Comparison of ENCODE assay signal across 22 mouse cellular contexts in the genomic region with DNA sequence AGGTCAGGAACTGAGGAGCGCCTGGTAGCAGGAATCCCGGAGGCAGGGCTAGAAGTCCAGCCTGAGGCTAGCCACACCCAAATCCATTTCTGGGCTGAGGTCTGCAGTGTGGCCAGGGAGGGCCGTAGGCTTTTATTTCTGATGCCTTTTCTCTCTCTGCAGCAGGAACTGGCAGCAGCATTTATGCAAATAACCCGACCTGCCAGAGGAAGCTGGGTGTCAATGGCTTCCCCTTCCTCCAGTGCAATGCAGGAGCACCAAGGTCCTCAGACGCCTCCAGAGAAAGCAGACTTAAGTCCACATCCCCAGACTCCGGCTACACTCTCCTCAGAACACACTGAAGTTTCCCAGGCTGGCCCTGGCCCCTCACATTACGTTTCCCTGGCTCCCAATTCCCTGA. TPM values are rescaled to one million over a fixed set of nuclear protein-coding genes. Genes with fewer than 3 reads are reported as not detected.
A peak's percentile ranks its signal among the peaks of the same experiment; 100 is the strongest.
DNase-seq lines count a peak whose midpoint lies in the region; ATAC-seq and TF ChIP-seq lines count a peak whose summit lies in the region.
"Had no signal": no experiment of that assay in that cellular context is flagged by ENCODE, and none has a peak within 500 bp of the region (broad histone marks: within the 10 kb centered on the region; RNA-seq: fewer than 3 reads in every experiment).

No protein-coding gene starts in this region.

- H3K9me3 ChIP-seq in kidney, embryonic 16.5 days (ENCODE audit: low read length) = no peaks in the 10 kb centered on the region
- H3K9me3 ChIP-seq in MEL (replicated peaks; ENCODE audit: insufficient read depth, low read length) = no peaks in the 10 kb centered on the region
- no peaks in the 10 kb centered on the region for H3K9me3 ChIP-seq in midbrain, postnatal 0 days (ENCODE audit: low read length)
- H3K9me3 ChIP-seq: forebrain, embryonic 10.5 days; hindbrain, embryonic 13.5 days; lung, embryonic 15.5 days; neural tube, embryonic 13.5 days had no signal

- no peak for TF ChIP-seq EP300 in MEL (IDR thresholded peaks at IDR 0.05; ENCODE audit: low read depth in 1 of 2, low read length in 2 of 2)

- H3K4me3 ChIP-seq in gastrocnemius, adult 2 months = peak overlapping the region; percentile 18
- H3K4me3 ChIP-seq in kidney, embryonic 16.5 days (ENCODE audit: low read length) = no peak overlapping the region
- H3K4me3 ChIP-seq in MEL (ENCODE audit: control insufficient read depth in 1 of 2, insufficient read depth in 1 of 2, low read depth in 2 of 2, low read length in 2 of 2) = no peak overlapping the region
- no peak overlapping the region for H3K4me3 ChIP-seq in midbrain, postnatal 0 days (ENCODE audit: low read depth, low read length)
- H3K4me3 ChIP-seq: forebrain, embryonic 10.5 days; hindbrain, embryonic 13.5 days; lung, embryonic 15.5 days; neural tube, embryonic 13.5 days had no signal

- TF ChIP-seq CTCF in gastrocnemius, adult 2 months (IDR thresholded peaks at IDR 0.05) = no peak
- no peak for TF ChIP-seq CTCF in MEL (IDR thresholded peaks at IDR 0.05 in 2 of 3, conservative IDR thresholded peaks at IDR 0.05 in 1 of 3; ENCODE audit: control insufficient read depth in 1 of 3, insufficient read depth in 1 of 3, low read depth in 2 of 3, low read length in 3 of 3, poor library complexity in 1 of 3, severe bottlenecking in 1 of 3)
- no peak for TF ChIP-seq CTCF in midbrain, postnatal 0 days (IDR thresholded peaks at IDR 0.05)

- intact Hi-C loops in gastrocnemius, adult 2 months (cut with DNase I) = no loop called here

- no peak overlapping the region; the same call in 1 of the 2 replicates for H3K9ac ChIP-seq in kidney, embryonic 16.5 days (replicated peaks; ENCODE audit: low read length)
- no peak overlapping the region for H3K9ac ChIP-seq in MEL (ENCODE audit: control insufficient read depth, low read depth, low read length, poor library complexity, severe bottlenecking)
- H3K9ac ChIP-seq in midbrain, postnatal 0 days (replicated peaks; ENCODE audit: low read length, poor library complexity, severe bottlenecking) = no peak overlapping the region
- H3K9ac ChIP-seq: hindbrain, embryonic 13.5 days; lung, embryonic 15.5 days; neural tube, embryonic 13.5 days had no signal

- H3K27ac ChIP-seq in gastrocnemius, adult 2 months = peak overlapping the region; percentile 57
- H3K27ac ChIP-seq in kidney, embryonic 16.5 days (ENCODE audit: low read length) = peak overlapping the region; percentile 83; the same call in 1 of the 2 replicates
- no peak overlapping the region for H3K27ac ChIP-seq in MEL (ENCODE audit: control insufficient read depth, low read depth, low read length)
- no peak overlapping the region for H3K27ac ChIP-seq in midbrain, postnatal 0 days (ENCODE audit: low read depth, low read length)
- H3K27ac ChIP-seq: hindbrain, embryonic 13.5 days; neural tube, embryonic 13.5 days had no signal

- no peak for TF ChIP-seq RAD21 in MEL (IDR thresholded peaks at IDR 0.05; ENCODE audit: low read depth, low read length)

- ATAC-seq in kidney, embryonic 16.5 days (ENCODE audit: low FRiP score, low TSS enrichment) = no peak
- peak; percentile 53 for ATAC-seq in neutrophil, adult 5-6 weeks (ENCODE audit: extremely low read depth, insufficient number of reproducible peaks, low FRiP score, poor library complexity, severe bottlenecking)
- no peak for ATAC-seq in midbrain, postnatal 0 days (ENCODE audit: low FRiP score)
- ATAC-seq: intestine, embryonic 16.5 days had no signal

- DNase-seq in gastrocnemius, adult 2 months = no peak
- no peak for DNase-seq in gastrocnemius, adult 18-20 months (ENCODE audit: low spot score)
- DNase-seq in kidney, adult 9 months = no peak
- peak; percentile 18 for DNase-seq in MEL (ENCODE audit: low read depth, low spot score)
- no peak for DNase-seq in adrenal gland, adult 18-20 months (ENCODE audit: low spot score in 2 of 2)
- DNase-seq in midbrain, postnatal 0 days (ENCODE audit: low spot score) = no peak
- DNase-seq: adrenal gland, adult 2 months; cerebellum, adult 8-10 months; layer of hippocampus, adult 9-11 months; liver had no signal

- peaks cover 30% of the 10 kb centered on the region for H3K4me1 ChIP-seq in kidney, embryonic 16.5 days (ENCODE audit: insufficient read depth, low read length)
- H3K4me1 ChIP-seq in MEL (ENCODE audit: control insufficient read depth in 1 of 2, insufficient read depth in 2 of 2, low read length in 2 of 2) = peaks cover 2 to 11% of the 10 kb centered on the region in 2 experiments
- H3K4me1 ChIP-seq in midbrain, postnatal 0 days (ENCODE audit: insufficient read depth, low read length) = no peaks in the 10 kb centered on the region

- no peak overlapping the region for H3K4me2 ChIP-seq in kidney, embryonic 16.5 days (replicated peaks; ENCODE audit: low read depth, low read length)
- no peak overlapping the region for H3K4me2 ChIP-seq in midbrain, postnatal 0 days (ENCODE audit: low read depth, low read length, poor library complexity, severe bottlenecking)
- H3K4me2 ChIP-seq: hindbrain, embryonic 13.5 days; lung, embryonic 15.5 days; neural tube, embryonic 13.5 days had no signal

- no peaks in the 10 kb centered on the region for H3K79me2 ChIP-seq in MEL (ENCODE audit: control insufficient read depth, insufficient read depth, low read length, poor library complexity)

- H3K36me3 ChIP-seq in kidney, embryonic 16.5 days (ENCODE audit: insufficient read depth, low read length) = no peaks in the 10 kb centered on the region
- H3K36me3 ChIP-seq in MEL (ENCODE audit: control insufficient read depth in 1 of 2, insufficient read depth in 2 of 2, low read length in 2 of 2) = peaks cover 0 to 6% of the 10 kb centered on the region in 2 experiments; a peak in 2 of 4 replicates
- H3K36me3 ChIP-seq in midbrain, postnatal 0 days (ENCODE audit: insufficient read depth, low read length) = no peaks in the 10 kb centered on the region
- H3K36me3 ChIP-seq: forebrain, embryonic 10.5 days; hindbrain, embryonic 13.5 days; lung, embryonic 15.5 days; neural tube, embryonic 13.5 days had no signal

- no peaks in the 10 kb centered on the region for H3K27me3 ChIP-seq in kidney, embryonic 16.5 days (ENCODE audit: insufficient read depth, low read length)
- H3K27me3 ChIP-seq in MEL (ENCODE audit: control insufficient read depth in 1 of 2, insufficient read depth in 2 of 2, low read length in 2 of 2) = peaks cover 0 to 1% of the 10 kb centered on the region in 2 experiments; a peak in 1 of 4 replicates
- H3K27me3 ChIP-seq in midbrain, postnatal 0 days (ENCODE audit: insufficient read depth, low read length) = no peaks in the 10 kb centered on the region
- H3K27me3 ChIP-seq: lung, embryonic 15.5 days had no signal

- TF ChIP-seq POLR2A in MEL (IDR thresholded peaks at IDR 0.05; ENCODE audit: control insufficient read depth in 1 of 2, insufficient read depth in 1 of 2, low read depth in 1 of 2, low read length in 2 of 2, poor library complexity in 1 of 2) = no peak

- WGBS in kidney, embryonic 16.5 days = 37% methylated on average over 7 of the region's 7 CpGs
- 62% methylated on average over 7 of the region's 7 CpGs for WGBS in midbrain, postnatal 0 days

TF ChIP-seq in MEL, 35 proteins besides CTCF, POLR2A, EP300 and RAD21:
- TF ChIP-seq USF2 (IDR thresholded peaks at IDR 0.05; ENCODE audit: borderline replicate concordance in 1 of 2, insufficient read depth in 1 of 2, low read depth in 1 of 2, low read length in 2 of 2) = no peak
- no peak for TF ChIP-seq MAZ (IDR thresholded peaks at IDR 0.05; ENCODE audit: low read depth, low read length)
- TF ChIP-seq NELFE (IDR thresholded peaks at IDR 0.05; ENCODE audit: low read depth, low read length) = no peak
- TF ChIP-seq ZNF384 (IDR thresholded peaks at IDR 0.05; ENCODE audit: low read depth, low read length) = no peak

RNA-seq across cellular contexts. Expression of gene Gm572, which starts 31.9 kb away (rescaled TPM):
- total RNA-seq in gastrocnemius, adult 2 months (2021) = 1 to 10 TPM; 6.1 to 6.8 TPM
- total RNA-seq in gastrocnemius, adult 18-20 months (2021) = 1 to 10 TPM; 5.8 to 6.3 TPM
- not detected in 2 replicates for polyA plus RNA-seq in kidney, embryonic 16.5 days (2015; fragmentation: Nextera tagmentation; extraction: Ambion mirVana)
- total RNA-seq in MEL (2012; rRNA removed) = not detected in 2 replicates
- not detected for polyA plus RNA-seq in MEL (2012; ENCODE audit: insufficient read depth in 1 of 2, insufficient read length in 2 of 2, low read depth in 1 of 2, low replicate concordance in 2 of 2, missing spikeins in 1 of 2)
- 0.35 TPM in 1 of 2 replicates, not detected in the other for total RNA-seq in neutrophil, adult 5-6 weeks (2017)
- not detected for total RNA-seq in adrenal gland, adult 18-20 months (2021)
- 0.44 TPM in 1 of 2 replicates, not detected in the other for total RNA-seq in midbrain, postnatal 0 days (2014; rRNA removed)
- not detected in 2 replicates for polyA plus RNA-seq in midbrain, postnatal 0 days (2015; fragmentation: Nextera tagmentation; extraction: Ambion mirVana)
- total RNA-seq: adrenal gland, adult 2 months; megakaryocyte progenitor cell, adult 5-6 weeks; monocyte, adult 5-6 weeks had no signal
- polyA plus RNA-seq: cortical plate, adult 2 months; forebrain, embryonic 10.5 days; frontal cortex, adult 2 months; hindbrain, embryonic 13.5 days; intestine, embryonic 16.5 days; lung, embryonic 15.5 days; neural tube, embryonic 13.5 days; thymus, postnatal 0 days had no signal

RNA-seq across cellular contexts. Expression of gene Tardbp, which starts 48.2 kb away (rescaled TPM):
- total RNA-seq in gastrocnemius, adult 2 months (2021) = 100 to 1,000 TPM; 132 to 136 TPM
- total RNA-seq in gastrocnemius, adult 18-20 months (2021) = 100 to 1,000 TPM; 112 to 130 TPM
- polyA plus RNA-seq in kidney, embryonic 16.5 days (2015; fragmentation: Nextera tagmentation; extraction: Ambion mirVana) = 337 and 369 TPM in 2 replicates
- 209 and 211 TPM in 2 replicates for total RNA-seq in MEL (2012; rRNA removed)
- polyA plus RNA-seq in MEL (2012; ENCODE audit: insufficient read depth in 1 of 2, insufficient read length in 2 of 2, low read depth in 1 of 2, low replicate concordance in 2 of 2, missing spikeins in 1 of 2) = 100 to 1,000 TPM in 1 of 2 experiments, not detected in 1; 455 TPM
- 303 and 322 TPM in 2 replicates for total RNA-seq in neutrophil, adult 5-6 weeks (2017)
- total RNA-seq in adrenal gland, adult 18-20 months (2021) = 100 to 1,000 TPM; 216 to 267 TPM
- total RNA-seq in midbrain, postnatal 0 days (2014; rRNA removed) = 94.0 and 98.7 TPM in 2 replicates
- polyA plus RNA-seq in midbrain, postnatal 0 days (2015; fragmentation: Nextera tagmentation; extraction: Ambion mirVana) = 80.7 and 94.6 TPM in 2 replicates

Comparison
In these comparisons a context has a peak if more than half of its experiments do, and no peak if none do; other contexts are left out.
1. H3K27ac ChIP-seq: peak in gastrocnemius, adult 2 months (single experiment) and kidney, embryonic 16.5 days (single experiment); none in MEL (single experiment) and midbrain, postnatal 0 days (single experiment).